Mouse (Mus musculus): Measurements from ENCODE around the gene Gal.
A peak's percentile ranks its signal among the peaks of the same experiment; 100 is the strongest.

Gal gene

DNA sequence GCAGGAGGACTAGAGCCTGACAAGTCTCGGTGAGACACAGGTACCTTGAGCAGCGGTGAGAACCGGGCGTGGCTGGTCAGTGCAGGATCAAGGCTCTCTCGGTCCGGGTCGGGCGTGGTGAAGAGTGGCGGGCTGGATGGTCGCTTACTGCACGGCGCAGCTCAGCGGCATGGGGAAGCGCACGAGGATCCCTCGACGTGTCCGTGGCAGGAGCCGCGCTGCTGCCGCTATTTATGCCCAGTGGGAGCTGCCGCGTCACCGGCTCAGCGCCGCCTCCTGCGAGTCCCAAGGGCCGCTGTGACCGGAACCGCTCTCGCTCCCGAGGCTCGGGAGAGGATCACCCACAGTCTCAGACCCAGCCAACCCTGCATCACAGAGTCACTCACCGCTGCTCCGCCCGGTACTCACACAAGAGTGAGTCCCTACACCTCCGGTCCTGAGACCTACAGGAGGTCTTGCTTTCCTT, at the start of gene Gal:
TSS of gene Gal (minus strand) at position 277 of the 466 bp plus-strand sequence.
- DNase-seq (ENCODE audit: low read depth, low spot score): no peak

GRCm38 (mm10) chr19:3459986-3460385, 45.6 kb upstream of the Gal start:
- DNase-seq (ENCODE audit: low read depth, low spot score): no peak

DNA sequence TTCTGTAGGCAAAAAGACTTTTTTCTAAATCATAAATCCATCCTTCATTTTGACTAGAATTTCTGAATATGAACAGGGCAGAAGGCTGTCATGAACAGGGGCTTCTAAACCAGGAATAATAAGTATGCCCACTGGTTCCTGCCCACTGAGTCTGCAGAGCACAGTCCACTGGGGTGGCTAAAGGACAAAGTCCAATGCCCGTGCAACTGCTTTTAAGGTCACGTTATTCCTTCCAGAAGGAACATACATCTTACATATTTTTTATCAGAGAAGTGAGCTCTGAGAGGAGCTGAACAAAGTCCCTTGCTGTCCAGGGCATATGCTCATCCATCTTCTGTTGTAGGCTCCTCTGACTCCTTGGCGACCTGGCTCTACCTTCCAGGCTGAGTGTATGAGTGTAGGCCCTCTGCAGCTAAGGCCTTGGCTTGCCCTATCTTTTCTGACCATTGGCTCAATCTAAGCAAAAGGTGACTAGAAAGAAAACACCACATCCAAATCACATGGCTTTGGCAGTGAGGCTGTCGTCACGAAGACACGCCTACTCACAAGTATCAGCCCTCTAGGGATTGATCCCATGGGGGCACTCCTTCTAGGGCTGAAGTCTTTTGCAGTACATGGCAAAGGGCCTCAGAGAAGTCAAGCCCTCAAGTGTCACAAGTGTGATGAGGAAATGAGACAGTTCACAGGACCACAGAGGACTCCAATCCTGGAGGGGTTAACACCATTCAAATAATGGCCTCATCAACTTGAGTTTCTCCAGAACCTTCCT, 44.2 kb upstream of the Gal start:
- DNase-seq (ENCODE audit: low read depth, low spot score): no peak

DNA sequence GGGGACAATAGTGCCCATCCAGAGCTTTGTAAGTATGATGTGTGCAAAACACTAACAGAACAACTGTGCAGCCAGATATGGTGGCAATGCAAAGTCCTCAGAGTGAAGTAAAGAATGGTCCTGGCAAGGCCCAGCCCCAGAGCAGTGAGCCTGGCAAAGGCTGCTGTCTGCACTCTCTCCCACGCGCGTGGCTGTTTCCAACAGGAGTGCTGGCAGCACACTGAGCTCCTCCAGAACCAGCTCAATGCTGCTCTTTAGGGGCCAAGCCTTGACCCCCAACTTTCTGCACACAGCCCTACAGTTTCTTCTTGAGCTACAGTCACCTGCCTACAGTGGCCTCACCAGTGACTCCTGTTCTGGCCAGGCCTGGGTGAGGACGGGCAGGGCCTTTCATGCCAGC, 43.4 kb upstream of the Gal start:
- DNase-seq (ENCODE audit: low read depth, low spot score): no peak

- no peak for DNase-seq (ENCODE audit: low read depth, low spot score)
These were observed 37.3 kb upstream of the Gal start for GRCm38 (mm10) chr19:3451649-3452048.

DNA sequence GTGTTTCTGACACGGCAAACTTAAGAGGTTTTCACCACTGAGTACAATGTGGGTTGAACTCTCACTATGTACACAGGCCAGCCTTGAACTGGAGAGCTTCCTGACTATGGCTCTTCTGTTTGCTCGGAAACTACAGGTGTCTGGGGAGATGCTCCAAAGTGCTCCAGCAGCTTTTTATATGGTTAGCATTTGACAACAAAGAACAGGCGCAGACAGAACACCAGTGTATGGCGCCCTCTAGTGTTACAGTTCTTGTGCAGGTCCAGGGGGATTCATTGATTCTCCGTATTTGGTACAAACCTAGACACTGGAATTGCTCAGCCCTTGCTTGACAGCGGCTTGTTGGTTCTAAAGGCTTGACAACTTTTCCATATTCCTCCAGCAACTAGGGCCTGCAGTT, 36.8 kb upstream of the Gal start:
- peak; percentile 49 for DNase-seq (ENCODE audit: low read depth, low spot score)

- no peak for DNase-seq (ENCODE audit: low read depth, low spot score)
These were observed 36.4 kb upstream of the Gal start for GRCm38 (mm10) chr19:3450714-3451113.

- DNase-seq (ENCODE audit: low read depth, low spot score): no peak
These were observed 34.9 kb upstream of the Gal start for GRCm38 (mm10) chr19:3449248-3449647.

DNA sequence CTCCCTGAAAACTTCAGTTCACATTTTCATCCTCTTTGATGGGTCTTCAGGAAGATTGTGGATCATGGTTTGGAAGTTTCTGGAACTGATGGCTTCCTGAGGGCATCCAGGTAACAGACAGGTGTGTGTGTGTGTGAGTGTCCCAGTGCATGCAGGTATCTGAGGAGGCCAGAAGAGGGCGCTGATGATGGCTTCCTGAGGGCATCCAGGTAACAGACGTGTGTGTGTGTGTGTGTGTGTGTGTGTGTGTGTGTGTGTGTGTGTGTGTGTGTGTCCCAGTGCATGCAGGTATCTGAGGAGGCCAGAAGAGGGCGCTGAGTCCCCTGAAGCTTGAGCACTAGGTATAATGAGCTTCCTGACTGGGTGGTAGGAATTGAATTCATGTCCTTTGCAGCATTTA, 33.0 kb upstream of the Gal start:
- DNase-seq (ENCODE audit: low read depth, low spot score): no peak

GRCm38 (mm10) chr19:3441092-3441491, 26.7 kb upstream of the Gal start:
- no peak for DNase-seq (ENCODE audit: low read depth, low spot score)

- no peak for DNase-seq (ENCODE audit: low read depth, low spot score)
These were observed 26.3 kb upstream of the Gal start for GRCm38 (mm10) chr19:3440667-3441066.

DNA sequence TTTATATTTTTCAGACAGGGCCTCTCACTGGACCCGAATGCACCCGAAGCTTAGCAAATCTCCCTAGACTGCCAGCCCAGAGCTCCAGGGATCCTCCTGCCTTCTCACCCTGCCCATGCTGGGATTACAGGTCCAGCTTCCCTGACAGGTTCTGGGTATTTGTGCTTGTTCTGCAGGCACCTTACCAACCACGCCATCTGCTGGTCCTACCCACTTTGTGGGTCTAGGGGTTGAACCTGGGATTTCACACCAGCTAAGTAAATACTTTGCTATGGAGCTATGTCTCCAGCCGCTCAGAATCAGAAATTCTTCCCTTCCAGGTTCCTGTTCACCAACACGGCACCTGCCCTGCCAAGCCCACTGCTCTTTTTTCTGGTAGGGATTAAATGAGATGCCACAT, 23.6 kb upstream of the Gal start:
- no peak for DNase-seq (ENCODE audit: low read depth, low spot score)

GRCm38 (mm10) chr19:3436840-3437239, 22.5 kb upstream of the Gal start:
- DNase-seq (ENCODE audit: low read depth, low spot score): no peak

DNA sequence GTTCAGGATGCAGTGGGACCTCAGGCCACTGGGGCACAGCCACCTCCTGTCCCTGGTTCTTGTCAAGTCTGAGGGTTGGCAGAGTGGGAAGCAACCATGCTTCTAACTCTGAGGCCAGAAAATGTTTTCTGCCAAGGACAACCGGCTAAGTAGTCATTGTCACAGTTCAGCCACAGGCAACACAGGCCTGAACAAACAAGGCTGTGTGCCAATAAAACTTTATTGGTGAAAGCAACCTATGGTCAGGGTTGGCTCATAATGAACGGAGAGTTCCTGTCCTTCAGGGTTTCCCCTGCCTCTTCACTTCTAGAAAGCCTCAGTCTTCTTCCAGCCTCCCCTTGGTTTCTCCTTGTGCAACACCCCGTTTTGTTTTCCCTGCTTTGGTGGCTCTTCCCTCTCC, 21.5 kb upstream of the Gal start:
- DNase-seq (ENCODE audit: low read depth, low spot score): no peak

DNA sequence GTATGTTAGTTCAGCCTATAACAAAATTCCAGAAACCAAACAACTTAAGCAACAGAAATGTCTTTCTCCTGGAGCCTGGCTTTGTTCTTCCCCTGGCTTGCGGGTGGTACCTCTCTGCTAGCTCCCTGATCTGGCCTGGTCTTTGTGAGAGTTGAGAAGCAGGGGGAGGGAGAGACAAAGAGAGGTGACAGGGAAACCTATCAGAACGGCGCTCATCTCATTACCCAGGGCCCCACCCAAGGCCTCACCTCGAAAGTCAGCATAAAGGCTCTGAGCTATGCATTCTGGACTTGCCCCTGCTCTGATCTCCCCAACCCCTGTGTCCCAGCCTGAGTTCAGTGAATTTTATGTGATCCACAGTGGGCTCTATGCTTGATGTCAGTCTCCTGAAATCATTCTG, 20.3 kb upstream of the Gal start:
- no peak for DNase-seq (ENCODE audit: low read depth, low spot score)

DNA sequence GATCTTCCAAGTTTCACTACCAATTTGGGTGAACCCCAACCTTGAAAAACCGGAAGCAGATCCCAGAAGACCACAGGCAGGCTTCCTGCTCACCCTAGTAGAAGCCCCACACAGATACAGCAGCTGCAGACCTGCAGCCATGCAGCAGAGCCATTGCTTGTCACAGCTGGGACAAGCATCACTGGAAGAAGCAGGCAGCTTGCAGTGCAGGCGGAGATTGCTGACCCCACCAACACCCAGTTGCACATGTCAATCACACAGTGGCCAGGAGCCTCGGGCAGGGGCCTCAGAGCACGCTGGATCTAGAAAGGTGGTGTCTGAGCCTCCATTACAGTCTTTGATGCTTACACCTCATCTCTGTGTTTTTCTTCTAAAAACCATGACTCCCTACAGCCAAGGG, 19.8 kb upstream of the Gal start:
- no peak for DNase-seq (ENCODE audit: low read depth, low spot score)

DNA sequence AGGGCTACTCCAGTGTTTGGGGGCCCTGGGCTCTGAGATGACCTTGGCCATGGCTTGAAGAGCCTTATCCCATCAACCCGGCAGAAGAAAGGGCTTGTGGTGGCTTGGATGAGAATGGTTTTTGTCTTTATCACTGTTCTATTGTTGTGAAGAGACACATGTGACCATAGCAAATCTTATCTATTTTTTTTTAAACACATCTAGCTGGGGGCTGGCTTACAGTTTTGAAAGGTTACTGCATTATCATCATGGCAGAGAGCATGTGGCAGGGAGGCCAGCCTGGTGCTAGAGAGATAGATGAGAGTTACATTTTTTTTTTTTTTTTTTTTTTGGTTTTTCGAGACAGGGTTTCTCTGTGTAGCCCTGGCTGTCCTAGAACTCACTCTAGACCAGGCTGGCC, 17.6 kb upstream of the Gal start:
- DNase-seq (ENCODE audit: low read depth, low spot score): no peak

DNA sequence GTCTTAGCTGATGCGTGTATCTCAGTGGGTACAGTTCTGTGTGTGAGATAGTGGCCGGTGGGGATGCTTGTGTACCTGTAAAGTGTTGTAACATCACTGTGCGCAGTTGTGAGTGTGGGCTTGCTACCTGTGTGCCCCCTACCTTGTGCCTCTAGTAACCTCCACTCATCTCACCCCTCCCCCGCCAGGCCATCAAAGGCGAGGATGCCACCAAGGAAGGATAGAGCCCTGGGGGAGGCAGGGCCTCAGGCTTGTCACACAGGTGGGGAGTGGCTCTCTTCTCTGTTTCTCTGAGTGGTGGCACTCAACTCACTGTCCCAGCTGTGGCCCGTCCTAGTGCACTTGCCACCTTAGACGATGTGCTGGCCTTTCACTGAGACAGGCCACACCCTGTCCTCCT, 16.7 kb upstream of the Gal start:
- DNase-seq (ENCODE audit: low read depth, low spot score): no peak

DNA sequence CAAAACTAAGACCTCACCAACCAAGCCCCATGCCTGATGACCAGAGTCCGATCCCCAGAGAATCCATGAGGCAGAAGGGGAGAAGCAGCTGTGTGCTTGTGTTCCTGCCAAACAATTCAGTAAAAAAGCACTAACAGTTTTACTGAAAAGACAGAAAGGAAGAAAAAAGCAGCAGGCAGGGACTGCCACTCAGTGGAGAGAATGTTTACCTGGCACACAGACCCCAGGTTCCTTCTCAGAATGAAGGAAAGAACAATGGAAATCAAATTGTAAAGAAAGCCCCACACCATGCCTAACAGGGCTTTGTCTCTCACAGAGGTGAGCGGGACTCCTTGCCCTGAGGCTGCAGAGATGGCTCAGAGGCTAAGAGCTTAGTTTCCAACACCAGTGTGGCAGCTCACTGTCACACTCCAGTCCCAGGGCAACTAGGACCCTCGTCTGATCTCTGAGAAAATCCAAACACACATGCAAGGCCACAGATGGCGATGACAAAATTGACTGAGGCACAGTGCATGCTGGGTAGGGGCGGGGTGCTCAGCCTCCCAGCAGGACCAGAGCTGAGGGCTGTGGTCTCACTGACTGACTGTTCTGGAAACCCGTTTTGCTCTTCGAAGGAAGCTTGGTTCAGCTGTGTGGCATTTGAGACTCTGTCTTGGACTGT, 14.9 kb upstream of the Gal start:
- DNase-seq (ENCODE audit: low read depth, low spot score): no peak

- peak; percentile 60 for DNase-seq (ENCODE audit: low read depth, low spot score)
These were observed 13.9 kb upstream of the Gal start for GRCm38 (mm10) chr19:3428057-3428830.

DNA sequence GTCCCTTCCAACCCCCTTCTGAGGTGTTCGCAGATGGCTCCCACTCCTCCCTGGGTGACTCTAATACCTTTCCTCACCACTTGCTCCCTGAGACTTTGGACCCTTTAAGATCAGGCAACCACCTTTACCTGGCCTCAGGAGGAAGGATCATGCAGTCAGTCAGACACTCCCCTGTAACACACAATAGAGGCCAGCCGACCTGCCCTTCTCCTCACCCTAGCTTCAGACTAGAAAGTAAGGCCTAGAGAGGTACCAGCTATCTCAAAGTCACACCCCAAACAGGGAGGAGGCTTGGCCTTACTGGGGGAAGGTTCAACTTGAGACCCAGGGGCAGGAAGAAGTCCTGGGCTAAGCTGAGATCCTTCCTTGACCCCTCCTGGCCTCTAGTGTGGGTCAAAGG, 9.9 kb upstream of the Gal start:
- no peak for DNase-seq (ENCODE audit: low read depth, low spot score)

DNA sequence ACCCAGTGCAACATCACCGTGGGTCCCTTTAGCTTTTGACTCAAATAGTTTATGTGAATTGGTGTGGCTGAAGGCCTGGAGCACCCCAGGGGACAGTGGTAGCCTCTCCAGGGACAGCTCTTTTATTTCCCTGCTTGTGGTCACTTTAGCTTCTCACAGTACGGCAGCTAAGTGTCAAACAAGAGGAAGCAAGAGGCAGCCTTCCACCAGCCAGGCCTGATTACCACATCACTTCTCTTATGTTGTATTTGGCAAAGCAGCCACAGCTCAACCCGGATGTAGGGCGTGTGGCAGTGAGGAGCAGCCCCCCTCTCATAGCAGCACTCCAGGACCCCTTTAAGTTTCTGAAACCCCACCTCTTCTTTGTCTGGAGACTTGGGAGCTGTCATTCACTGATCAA, 8.6 kb upstream of the Gal start:
- DNase-seq (ENCODE audit: low read depth, low spot score): no peak

DNA sequence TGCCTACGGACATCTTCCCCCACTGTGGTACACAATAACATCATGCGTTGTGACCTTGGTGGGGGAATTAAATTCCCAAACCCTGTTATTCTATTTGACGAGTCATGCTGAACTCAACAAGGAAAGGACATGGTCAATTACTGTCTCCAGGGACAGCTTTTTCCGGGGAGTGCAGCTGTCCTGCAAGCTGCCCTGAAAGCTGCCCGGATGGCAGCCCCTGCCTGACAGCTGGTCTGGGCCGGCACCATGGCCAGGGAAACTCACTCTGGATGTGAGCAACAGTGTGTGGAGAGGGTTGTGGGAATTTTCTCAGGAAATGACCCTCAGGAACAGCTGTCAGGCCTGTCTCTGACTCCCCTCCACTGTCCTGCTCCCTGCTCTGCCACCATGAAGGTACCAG, 8.1 kb upstream of the Gal start:
- no peak for DNase-seq (ENCODE audit: low read depth, low spot score)
